Mouse (Mus musculus) midbrain, postnatal 0 days (tissue): ENCODE data around the gene Il31. TPM values are rescaled to one million over a fixed set of nuclear protein-coding genes. Genes with fewer than 3 reads are reported as not detected.

Source experiments
- ATAC-seq: fragments of 200-750 bp; cut with Nextera tagmentation; 2 replicates; pipeline ENCODE4 v1.8.0; 2017; ENCODE audit warnings: moderate number of reproducible peaks, mild to moderate bottlenecking, moderate TSS enrichment, moderate library complexity; ENCODE audit not compliant: low FRiP score
- DNase-seq: peaks from one replicate; pipeline ENCODE4 v3.0.0-alpha.2; 2015; ENCODE audit warnings: low spot score
- H3K27ac ChIP-seq: fragments of 300-500 bp; sonication (generic); 2 replicates; pipeline ENCODE4 v1.5.1; 2014; ENCODE audit warnings: low read depth, mild to moderate bottlenecking, low read length, mixed read lengths
- H3K27me3 ChIP-seq: fragments of 300-500 bp; sonication (generic); 2 replicates; pipeline ENCODE4 v1.6.1; 2014; ENCODE audit warnings: low read length, control low read depth, mixed read lengths; ENCODE audit not compliant: insufficient read depth
- H3K36me3 ChIP-seq: fragments of 300-500 bp; sonication (generic); 2 replicates; pipeline ENCODE4 v1.6.1; 2014; ENCODE audit warnings: low read length, control low read depth, mixed read lengths; ENCODE audit not compliant: insufficient read depth
- H3K4me1 ChIP-seq: fragments of 300-500 bp; sonication (generic); 2 replicates; pipeline ENCODE4 v1.6.1; 2014; ENCODE audit warnings: mild to moderate bottlenecking, control low read depth, antibody characterized with exemption, low read length, mixed read lengths; ENCODE audit not compliant: insufficient read depth
- H3K4me2 ChIP-seq: fragments of 300-500 bp; sonication (generic); 2 replicates; pipeline ENCODE4 v1.6.1; 2014; ENCODE audit warnings: low read depth, mild to moderate bottlenecking, low read length, mixed read lengths; ENCODE audit not compliant: poor library complexity, severe bottlenecking
- H3K4me3 ChIP-seq: fragments of 300-500 bp; sonication (generic); 2 replicates; pipeline ENCODE4 v1.5.1; 2014; ENCODE audit warnings: low read depth, mild to moderate bottlenecking, low read length, moderate library complexity
- H3K9ac ChIP-seq: fragments of 300-500 bp; sonication (generic); replicated peaks from 2 replicates; pipeline ENCODE4 v1.6.1; 2014; ENCODE audit warnings: mild to moderate bottlenecking, low read length, moderate library complexity, mixed read lengths; ENCODE audit not compliant: poor library complexity, severe bottlenecking
- H3K9me3 ChIP-seq: fragments of 300-500 bp; sonication (generic); 2 replicates; pipeline ENCODE4 v1.6.1; 2016; ENCODE audit warnings: low read length, control low read depth
- CTCF ChIP-seq: IDR thresholded peaks from 2 replicates; pipeline ENCODE4 v1.5.1; 2016; ENCODE audit warnings: antibody characterized with exemption, mild to moderate bottlenecking
- WGBS: fragments of 180-500 bp; shearing (Covaris S2); extraction: QIAGEN DNeasy Blood & Tissue Kit; methylation state at CpG from one replicate; pipeline ENCODE4 v1.1.7; 2014; 5-methylcytosine and 5-hydroxymethylcytosine counted together
- polyA plus RNA-seq: library from polyadenylated mRNA; unstranded; fragments of >200 nt; fragmentation: Nextera tagmentation; extraction: Ambion mirVana; gene quantifications from 2 replicates; pipeline ENCODE4 v1.2.1, GENCODE M21; 2015
- total RNA-seq: library from RNA; depleted of rRNA; stranded (reverse); fragments of >200 nt; gene quantifications from 2 replicates; pipeline ENCODE4 v1.2.3, GENCODE M21; 2014

Il31 gene
- total and polyA plus RNA-seq, 2 experiments from 2014 or later = not detected

DNA sequence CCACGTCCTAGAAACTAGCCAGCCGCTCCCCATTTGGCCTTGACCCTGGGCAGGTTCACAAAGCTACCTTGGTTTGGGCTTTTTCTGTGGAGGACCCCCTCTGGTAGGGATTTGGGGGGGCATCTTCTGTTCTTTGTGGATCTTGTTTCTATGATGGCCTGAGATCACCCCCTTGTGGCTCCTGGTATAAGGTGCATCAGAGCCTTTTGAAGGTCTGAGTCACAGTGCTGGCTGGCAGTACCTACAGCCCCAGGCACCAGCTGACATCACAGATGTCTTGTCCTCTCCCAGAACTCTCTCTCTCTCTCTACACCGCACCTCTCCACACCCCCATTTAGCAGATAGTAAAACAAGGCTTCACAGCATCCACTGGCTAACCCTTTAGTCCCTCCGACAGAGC is 10.4 kb upstream of the Il31 start:
- ATAC-seq = no peak
- WGBS = 47% methylated on average over 4 of the region's 4 CpGs
- no peak overlapping the region for H3K27ac ChIP-seq

DNA sequence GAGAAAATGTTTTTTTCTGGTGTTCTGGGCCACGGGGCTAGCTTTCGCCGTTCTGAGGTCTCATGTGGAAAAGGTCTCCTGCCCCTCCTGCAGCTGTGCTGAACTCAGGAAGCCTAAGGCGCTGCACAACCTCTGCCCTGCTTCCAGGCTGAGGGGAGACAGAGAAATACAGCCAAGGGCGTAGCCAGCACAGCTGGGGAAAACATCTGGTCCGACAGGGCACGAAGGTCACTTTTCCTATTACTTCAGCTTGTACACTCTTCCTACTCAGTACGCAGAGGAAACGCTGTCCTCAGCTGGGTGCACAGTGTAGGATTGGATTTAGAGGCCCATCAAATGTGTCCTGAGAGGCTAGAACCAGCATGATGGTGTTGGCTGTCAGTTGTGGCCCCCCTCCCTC is 646 bp upstream of the Il31 start:
- Histone ChIP-seq H3K27me3 (no peaks in the 10 kb centered on the region), H3K4me2 (no peak overlapping the region), H3K9ac (no peak overlapping the region), H3K36me3 (no peaks in the 10 kb centered on the region), H3K4me1 (peaks cover 5% of the 10 kb centered on the region; the same call in 1 of the 2 replicates), H3K27ac (no peak overlapping the region), H3K9me3 (no peaks in the 10 kb centered on the region), H3K4me3 (no peak overlapping the region)
- ATAC-seq (no peak), DNase-seq (no peak)
- 72% methylated on average over 9 of the region's 9 CpGs for WGBS
- TF ChIP-seq CTCF = no peak

More for the DNA sequence above, 10.4 kb upstream of the Il31 start:
- no peak overlapping the region for H3K9ac ChIP-seq
- DNase-seq = peak; percentile 72
- H3K27me3 ChIP-seq = no peaks in the 10 kb centered on the region
- H3K9me3 ChIP-seq = no peaks in the 10 kb centered on the region
- peaks cover 3% of the 10 kb centered on the region; the same call in 1 of the 2 replicates for H3K4me1 ChIP-seq
- no peak overlapping the region for H3K4me3 ChIP-seq
- no peak overlapping the region for H3K4me2 ChIP-seq
- peak; percentile 79 for TF ChIP-seq CTCF
- no peaks in the 10 kb centered on the region for H3K36me3 ChIP-seq

DNA sequence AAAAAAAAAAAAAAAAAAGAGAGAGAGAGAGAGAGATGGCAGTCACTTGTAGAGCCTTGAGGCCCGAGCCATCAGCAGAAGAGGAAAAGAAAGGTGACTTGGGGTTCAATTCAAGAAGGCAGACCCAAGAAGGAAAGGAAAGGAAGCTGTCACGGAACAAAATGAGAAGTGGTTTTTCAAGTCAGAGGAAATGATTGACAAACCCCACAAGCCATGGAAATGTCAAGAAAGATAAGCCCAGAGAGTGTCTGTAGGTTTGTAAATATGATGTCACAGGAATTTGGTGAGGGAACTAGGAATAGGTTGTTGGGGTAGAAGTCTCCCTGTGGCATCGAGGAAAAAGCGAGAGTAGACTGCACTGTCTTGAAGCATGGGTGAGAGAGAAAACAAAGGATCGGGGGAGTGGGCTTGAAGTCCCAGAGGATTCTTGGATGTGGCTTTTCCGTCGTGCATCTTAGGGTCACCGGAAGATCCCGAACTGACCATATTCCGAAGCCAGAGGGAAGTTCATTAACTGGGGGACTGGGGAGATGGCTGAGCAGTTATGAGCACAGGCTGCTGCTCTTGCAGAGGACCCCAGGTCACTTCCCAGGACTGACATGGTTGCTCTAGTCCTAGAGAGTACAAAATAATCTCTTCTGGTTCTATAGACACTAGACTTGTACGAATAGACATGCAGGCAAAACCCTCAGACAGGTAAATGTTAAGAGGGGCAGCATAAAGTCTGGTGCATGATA is 1.5 kb downstream of the Il31 start:
- WGBS = 88% methylated on average over 11 of the region's 11 CpGs
- no peak for ATAC-seq
- no peak for DNase-seq

DNA sequence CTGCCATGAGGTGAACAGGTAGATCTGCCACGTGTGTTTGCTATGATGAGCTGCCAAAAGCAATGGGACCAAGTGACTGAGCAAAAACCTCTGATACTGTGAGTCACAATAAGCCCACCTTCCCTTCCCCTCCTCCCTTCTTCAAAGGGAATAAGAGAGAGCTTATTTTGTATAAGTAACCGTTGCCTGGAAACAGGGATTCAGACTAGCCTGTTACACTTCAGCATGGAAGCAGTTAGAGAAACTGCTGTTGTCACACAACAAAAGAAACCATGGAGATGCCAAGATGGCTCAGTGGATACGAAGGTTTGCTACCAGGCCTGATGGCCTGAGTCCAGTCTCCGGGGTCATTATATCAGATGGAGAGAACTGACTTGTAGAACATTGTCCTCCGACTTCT is 15.5 kb downstream of the Il31 start:
- Histone ChIP-seq H3K9me3 (no peaks in the 10 kb centered on the region), H3K4me2 (no peak overlapping the region), H3K4me1 (no peaks in the 10 kb centered on the region), H3K27me3 (no peaks in the 10 kb centered on the region), H3K4me3 (no peak overlapping the region), H3K27ac (no peak overlapping the region), H3K9ac (no peak overlapping the region), H3K36me3 (no peaks in the 10 kb centered on the region)
- 45% methylated on average over 5 of the region's 5 CpGs for WGBS
- TF ChIP-seq CTCF = no peak
- DNase-seq = peak; percentile 56
- no peak for ATAC-seq

More for the DNA sequence above, 1.5 kb downstream of the Il31 start:
- no peak for TF ChIP-seq CTCF
- H3K27ac ChIP-seq = no peak overlapping the region
- no peaks in the 10 kb centered on the region for H3K27me3 ChIP-seq
- no peak overlapping the region for H3K4me2 ChIP-seq
- no peaks in the 10 kb centered on the region for H3K9me3 ChIP-seq
- H3K4me3 ChIP-seq = no peak overlapping the region
- peaks cover 5% of the 10 kb centered on the region; the same call in 1 of the 2 replicates for H3K4me1 ChIP-seq
- no peaks in the 10 kb centered on the region for H3K36me3 ChIP-seq
- no peak overlapping the region for H3K9ac ChIP-seq

DNA sequence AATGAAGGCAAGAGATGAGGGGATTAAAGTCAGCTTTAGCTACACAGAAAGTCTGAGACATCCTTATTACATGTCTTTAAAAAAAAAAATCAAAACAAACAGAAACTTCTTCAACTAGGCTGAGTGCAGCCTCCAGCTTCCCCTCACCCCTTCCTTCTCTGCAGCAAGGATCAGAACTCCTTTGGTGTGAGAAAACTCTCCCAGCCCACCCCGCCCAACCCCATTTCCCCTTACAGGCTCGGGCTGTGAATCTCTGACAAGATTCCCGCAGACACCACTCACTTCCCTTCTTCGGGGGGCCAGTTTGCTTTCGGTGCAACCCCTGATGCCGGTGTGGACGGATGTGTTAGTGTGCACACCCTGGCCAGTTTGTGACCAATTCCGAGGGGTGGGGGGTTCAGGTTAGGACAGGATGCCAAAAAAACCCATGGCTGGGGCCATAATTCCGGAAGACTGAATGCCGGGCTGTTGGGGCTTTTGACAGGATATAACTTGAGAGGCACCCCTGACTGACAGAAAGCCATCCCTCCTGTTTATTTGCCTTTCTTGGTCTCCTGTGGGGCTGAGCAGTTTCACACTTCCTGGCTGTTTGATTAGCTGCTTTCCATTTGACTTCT is 18.4 kb downstream of the Il31 start:
- H3K9ac ChIP-seq = no peak overlapping the region
- no peaks in the 10 kb centered on the region for H3K27me3 ChIP-seq
- no peaks in the 10 kb centered on the region for H3K4me1 ChIP-seq
- ATAC-seq (no peak), DNase-seq (no peak)
- no peak for TF ChIP-seq CTCF
- no peak overlapping the region for H3K4me2 ChIP-seq
- H3K9me3 ChIP-seq = no peaks in the 10 kb centered on the region
- no peak overlapping the region for H3K27ac ChIP-seq
- 70% methylated on average over 10 of the region's 10 CpGs for WGBS
- no peak overlapping the region for H3K4me3 ChIP-seq
- no peaks in the 10 kb centered on the region for H3K36me3 ChIP-seq

DNA sequence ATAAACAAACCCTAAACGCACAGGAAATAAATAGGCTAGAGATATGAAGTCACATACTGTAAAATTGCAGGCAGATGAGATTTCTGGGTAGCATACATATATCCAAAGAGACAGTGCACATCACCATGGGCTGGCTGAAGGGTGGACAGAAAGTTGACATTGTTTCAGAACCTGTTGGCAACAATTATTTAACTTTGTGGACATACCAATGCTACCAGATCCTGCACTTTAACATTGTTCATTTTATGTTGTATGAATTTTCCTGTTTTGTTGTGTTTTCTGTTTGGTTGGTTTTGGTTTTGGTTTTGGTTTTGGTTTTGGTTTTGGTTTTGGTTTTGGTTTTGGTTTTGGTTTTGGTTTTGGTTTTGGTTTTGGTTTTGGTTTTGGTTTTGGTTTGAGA is 24.7 kb downstream of the Il31 start:
- TF ChIP-seq CTCF = no peak
- no peaks in the 10 kb centered on the region for H3K9me3 ChIP-seq
- H3K4me2 ChIP-seq = no peak overlapping the region
- ATAC-seq = no peak
- no peak for DNase-seq
- no peak overlapping the region for H3K27ac ChIP-seq
- no peak overlapping the region for H3K4me3 ChIP-seq
- H3K27me3 ChIP-seq = no peaks in the 10 kb centered on the region
- H3K4me1 ChIP-seq = no peaks in the 10 kb centered on the region
- no peaks in the 10 kb centered on the region for H3K36me3 ChIP-seq
- H3K9ac ChIP-seq = no peak overlapping the region
- 88% methylated on average over 1 of the region's 1 CpGs for WGBS
